Mouse (Mus musculus): ENCODE measurements around the gene Egln2.

DNA sequence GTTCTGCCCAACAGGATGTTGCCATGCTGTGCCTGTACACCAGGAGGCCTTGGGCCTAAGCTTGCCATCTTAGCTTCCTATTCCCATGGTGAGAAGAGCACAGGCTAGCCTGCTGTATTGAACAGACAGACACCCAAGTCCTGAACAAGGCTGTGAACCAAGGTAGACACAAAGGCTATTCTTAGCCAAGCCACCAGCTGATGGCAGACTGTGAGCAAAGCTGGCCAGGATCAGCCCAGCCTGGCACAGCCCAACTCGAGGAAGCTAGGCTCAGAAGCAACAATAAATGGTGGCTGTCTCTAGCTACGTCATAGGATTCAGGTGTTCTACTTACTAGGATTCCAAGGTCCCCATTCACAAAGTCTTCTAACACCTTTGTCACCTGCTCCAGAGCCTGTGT is 46.0 kb upstream of the Egln2 start:
- TF ChIP-seq EP300 (IDR thresholded peaks at IDR 0.05; ENCODE audit: low read depth) (no peak), CTCF (IDR thresholded peaks at IDR 0.05; ENCODE audit: low read depth) (no peak)
